Mouse (Mus musculus): ENCODE measurements around the gene Caly.

Caly gene

GRCm38 (mm10) chr7:140042728-140043127 lies 39.6 kb downstream of the Caly start:
- no peak for DNase-seq (ENCODE audit: low spot score in 2 of 2)

GRCm38 (mm10) chr7:140037171-140037555 lies 45.2 kb downstream of the Caly start:
- no peak for DNase-seq (ENCODE audit: low spot score in 2 of 2)

- peak; percentile 92 to 95 for DNase-seq (ENCODE audit: low spot score in 2 of 2)
Measured at GRCm38 (mm10) chr7:140036281-140037170, 45.8 kb downstream of the Caly start, which contains the start of the genes Zfp511 and Tubgcp2. Gene Zfp511, plus strand, starts transcription at chr7:140036391. Gene Tubgcp2, minus strand, starts transcription at chr7:140036669.

- DNase-seq (ENCODE audit: low spot score in 2 of 2) = no peak
Measured at GRCm38 (mm10) chr7:140035456-140035855, 46.9 kb downstream of the Caly start.

GRCm38 (mm10) chr7:140033386-140033785 lies 49.0 kb downstream of the Caly start:
- DNase-seq (ENCODE audit: low spot score in 2 of 2) = no peak

GRCm38 (mm10) chr7:140032366-140032765 lies 50.0 kb downstream of the Caly start:
- no peak for DNase-seq (ENCODE audit: low spot score in 2 of 2)

GRCm38 (mm10) chr7:140031771-140032170 lies 50.6 kb downstream of the Caly start:
- no peak for DNase-seq (ENCODE audit: low spot score in 2 of 2)
